Mouse (Mus musculus) CH12.LX (cell line): ENCODE measurements around the gene Uggt1. TPM values are rescaled to one million over a fixed set of nuclear protein-coding genes. Genes with fewer than 3 reads are reported as not detected.

Experiments used
- DNase-seq: peaks from one replicate; pipeline ENCODE4 v3.0.0-alpha.2; 2013; ENCODE audit errors: extremely low read depth
- H3K27ac ChIP-seq: 2 replicates; pipeline ENCODE4 v1.5.1; 2012; ENCODE audit warnings: low read depth, mild to moderate bottlenecking, control low read depth, moderate library complexity; ENCODE audit not compliant: insufficient read depth
- H3K27me3 ChIP-seq: replicated peaks from 2 replicates; pipeline ENCODE3; 2012; ENCODE audit warnings: inconsistent platforms
- H3K36me3 ChIP-seq, 2 experiments: replicated peaks in 1 of 2; 2 replicates each; pipeline versions ENCODE3 to v1.6.1; 2012; ENCODE audit warnings: inconsistent platforms in 1 of 2, low read length in 1 of 2, mild to moderate bottlenecking in 1 of 2, mixed read lengths in 1 of 2, moderate library complexity in 1 of 2; ENCODE audit not compliant: control insufficient read depth in 1 of 2, insufficient read depth in 1 of 2
- H3K4me1 ChIP-seq, 2 experiments: 2 replicates each; pipeline ENCODE4 v1.6.1; 2012; ENCODE audit warnings: inconsistent platforms in 1 of 2, moderate library complexity in 1 of 2; ENCODE audit not compliant: insufficient read depth in 2 of 2, control insufficient read depth in 1 of 2
- H3K4me2 ChIP-seq: 2 replicates; pipeline ENCODE4 v1.6.1; 2012; ENCODE audit warnings: low read depth, mild to moderate bottlenecking, control low read depth; ENCODE audit not compliant: poor library complexity, insufficient read depth, severe bottlenecking
- H3K4me3 ChIP-seq, 3 experiments: fragments of 150-350 bp in 1 of 3; sonication (generic) in 1 of 3; replicated peaks in 1 of 3; 2 replicates each; pipeline versions ENCODE3 to v1.5.1; 2011 to 2012; ENCODE audit warnings: low read depth in 2 of 3, low read length in 2 of 3, mild to moderate bottlenecking in 2 of 3, moderate library complexity in 2 of 3, control low read depth in 1 of 3, improper control_type of control experiment in 1 of 3, inconsistent platforms in 1 of 3, mixed read lengths in 1 of 3; ENCODE audit not compliant: poor library complexity in 1 of 3
- H3K79me2 ChIP-seq: replicated peaks from 2 replicates; pipeline ENCODE4 v1.6.1; 2012; ENCODE audit warnings: mild to moderate bottlenecking, moderate library complexity; ENCODE audit not compliant: control insufficient read depth, poor library complexity, insufficient read depth, severe bottlenecking; ENCODE audit errors: extremely low read depth
- H3K9ac ChIP-seq: 2 replicates; pipeline ENCODE4 v1.6.1; 2012; ENCODE audit warnings: low read depth, mild to moderate bottlenecking, control low read depth, moderate library complexity; ENCODE audit not compliant: insufficient read depth
- H3K9me3 ChIP-seq: replicated peaks from 2 replicates; pipeline ENCODE3; 2012; ENCODE audit warnings: low read length, inconsistent platforms, mixed read lengths
- BHLHE40 ChIP-seq: IDR thresholded peaks from 2 replicates; pipeline ENCODE4 v1.6.1; 2011; ENCODE audit warnings: mild to moderate bottlenecking, low read depth, low read length, improper control_type of control experiment
- CHD1 ChIP-seq: IDR thresholded peaks from 2 replicates; pipeline ENCODE4 v1.6.1; 2012; ENCODE audit warnings: low read depth, low read length, improper control_type of control experiment, inconsistent platforms
- CHD2 ChIP-seq: IDR thresholded peaks from 2 replicates; pipeline ENCODE4 v1.6.1; 2011; ENCODE audit warnings: low read length, improper control_type of control experiment
- CTCF ChIP-seq, 2 experiments: IDR thresholded peaks in 1 of 2; conservative IDR thresholded peaks in 1 of 2; 2 replicates each; pipeline ENCODE4 v1.5.1; 2011 to 2012; ENCODE audit warnings: low read depth in 2 of 2, low read length in 2 of 2, improper control_type of control experiment in 1 of 2, inconsistent platforms in 1 of 2, mild to moderate bottlenecking in 1 of 2, moderate library complexity in 1 of 2
- E2F4 ChIP-seq: IDR thresholded peaks from 2 replicates; pipeline ENCODE4 v1.6.1; 2011; ENCODE audit warnings: low read depth, low read length, improper control_type of control experiment; ENCODE audit not compliant: insufficient replicate concordance
- ELF1 ChIP-seq: IDR thresholded peaks from 2 replicates; pipeline ENCODE4 v1.6.1; 2014; ENCODE audit warnings: low read depth, mild to moderate bottlenecking, inconsistent platforms, low read length, improper control_type of control experiment
- EP300 ChIP-seq: IDR thresholded peaks from 2 replicates; pipeline ENCODE4 v1.6.1; 2011; ENCODE audit warnings: low read length, improper control_type of control experiment
- ETS1 ChIP-seq: conservative IDR thresholded peaks from 2 replicates; pipeline ENCODE4 v1.6.1; 2012; ENCODE audit warnings: low read depth, mild to moderate bottlenecking, inconsistent platforms, low read length, improper control_type of control experiment, moderate library complexity
- GABPA ChIP-seq: IDR thresholded peaks from 2 replicates; pipeline ENCODE4 v1.6.1; 2012; ENCODE audit warnings: low read depth, low read length, improper control_type of control experiment, inconsistent platforms; ENCODE audit not compliant: insufficient replicate concordance
- HCFC1 ChIP-seq: IDR thresholded peaks from 2 replicates; pipeline ENCODE4 v1.6.1; 2012; ENCODE audit warnings: low read depth, mild to moderate bottlenecking, inconsistent platforms, low read length, improper control_type of control experiment
- IRF4 ChIP-seq: IDR thresholded peaks from 2 replicates; pipeline ENCODE4 v1.6.1; 2014; ENCODE audit warnings: low read depth, mild to moderate bottlenecking, inconsistent platforms, low read length, improper control_type of control experiment
- JUN ChIP-seq: IDR thresholded peaks from 2 replicates; pipeline ENCODE4 v1.6.1; 2011; ENCODE audit warnings: low read depth, mild to moderate bottlenecking, low read length, improper control_type of control experiment, moderate library complexity; ENCODE audit not compliant: insufficient read depth
- JUND ChIP-seq: conservative IDR thresholded peaks from 2 replicates; pipeline ENCODE4 v1.6.1; 2011; ENCODE audit warnings: low read depth, low read length, improper control_type of control experiment
- KAT2A ChIP-seq: IDR thresholded peaks from 2 replicates; pipeline ENCODE4 v1.6.1; 2012; ENCODE audit warnings: low read length, improper control_type of control experiment, inconsistent platforms; ENCODE audit not compliant: insufficient replicate concordance
- MAFK ChIP-seq: IDR thresholded peaks from 2 replicates; pipeline ENCODE4 v1.6.1; 2011; ENCODE audit warnings: low read length, improper control_type of control experiment; ENCODE audit not compliant: insufficient replicate concordance
- MAX ChIP-seq: IDR thresholded peaks from 2 replicates; pipeline ENCODE4 v1.6.1; 2011; ENCODE audit warnings: low read length, improper control_type of control experiment
- MAZ ChIP-seq: IDR thresholded peaks from 2 replicates; pipeline ENCODE4 v1.6.1; 2012; ENCODE audit warnings: low read depth, mild to moderate bottlenecking, inconsistent platforms, low read length, improper control_type of control experiment, moderate library complexity
- MEF2A ChIP-seq: IDR thresholded peaks from 2 replicates; pipeline ENCODE4 v1.6.1; 2014; ENCODE audit warnings: low read depth, mild to moderate bottlenecking, inconsistent platforms, low read length, improper control_type of control experiment, borderline replicate concordance
- MXI1 ChIP-seq: IDR thresholded peaks from 2 replicates; pipeline ENCODE4 v1.6.1; 2011; ENCODE audit warnings: mild to moderate bottlenecking, low read depth, low read length, improper control_type of control experiment
- MYC ChIP-seq: IDR thresholded peaks from 2 replicates; pipeline ENCODE4 v1.6.1; 2011; ENCODE audit warnings: low read depth, mild to moderate bottlenecking, improper control_type of control experiment, low read length
- NELFE ChIP-seq: IDR thresholded peaks from 2 replicates; pipeline ENCODE4 v1.6.1; 2011; ENCODE audit warnings: low read depth, low read length, improper control_type of control experiment
- NRF1 ChIP-seq: IDR thresholded peaks from 2 replicates; pipeline ENCODE4 v1.6.1; 2014; ENCODE audit warnings: low read depth, mild to moderate bottlenecking, inconsistent platforms, low read length, improper control_type of control experiment, moderate library complexity
- PAX5 ChIP-seq: IDR thresholded peaks from 2 replicates; pipeline ENCODE4 v1.6.1; 2012; ENCODE audit warnings: low read length, inconsistent platforms, mixed read lengths
- POLR2A ChIP-seq: IDR thresholded peaks from 2 replicates; pipeline ENCODE4 v1.6.1; 2011; ENCODE audit warnings: low read depth, mild to moderate bottlenecking, improper control_type of control experiment, low read length
- POLR2AphosphoS2 ChIP-seq: IDR thresholded peaks from 2 replicates; pipeline ENCODE4 v1.6.1; 2011; ENCODE audit warnings: low read depth, low read length, improper control_type of control experiment
- RAD21 ChIP-seq: IDR thresholded peaks from 2 replicates; pipeline ENCODE4 v1.6.1; 2011; ENCODE audit warnings: low read depth, mild to moderate bottlenecking, low read length, improper control_type of control experiment, moderate library complexity
- RCOR1 ChIP-seq: conservative IDR thresholded peaks from 2 replicates; pipeline ENCODE4 v1.6.1; 2012; ENCODE audit warnings: low read depth, mild to moderate bottlenecking, inconsistent platforms, low read length, improper control_type of control experiment
- SIN3A ChIP-seq: IDR thresholded peaks from 2 replicates; pipeline ENCODE4 v1.6.1; 2012; ENCODE audit warnings: low read length, improper control_type of control experiment, inconsistent platforms
- SMC3 ChIP-seq: IDR thresholded peaks from 2 replicates; pipeline ENCODE4 v1.6.1; 2011; ENCODE audit warnings: low read depth, low read length, improper control_type of control experiment
- TBP ChIP-seq: conservative IDR thresholded peaks from 2 replicates; pipeline ENCODE4 v1.6.1; 2011; ENCODE audit warnings: low read depth, low read length, improper control_type of control experiment
- TCF12 ChIP-seq: IDR thresholded peaks from 2 replicates; pipeline ENCODE4 v1.6.1; 2014; ENCODE audit warnings: low read depth, mild to moderate bottlenecking, inconsistent platforms, low read length, improper control_type of control experiment
- UBTF ChIP-seq: IDR thresholded peaks from 2 replicates; pipeline ENCODE4 v1.6.1; 2012; ENCODE audit warnings: low read depth, mild to moderate bottlenecking, inconsistent platforms, low read length, improper control_type of control experiment, moderate library complexity
- USF1 ChIP-seq: IDR thresholded peaks from 2 replicates; pipeline ENCODE4 v1.6.1; 2014; ENCODE audit warnings: low read depth, mild to moderate bottlenecking, inconsistent platforms, low read length, improper control_type of control experiment
- USF2 ChIP-seq: conservative IDR thresholded peaks from 2 replicates; pipeline ENCODE4 v1.6.1; 2011; ENCODE audit warnings: low read depth, low read length, improper control_type of control experiment
- ZC3H11A ChIP-seq: IDR thresholded peaks from 2 replicates; pipeline ENCODE4 v1.6.1; 2012; ENCODE audit warnings: low read depth, mild to moderate bottlenecking, inconsistent platforms, low read length, improper control_type of control experiment
- ZKSCAN1 ChIP-seq: IDR thresholded peaks from 2 replicates; pipeline ENCODE4 v1.6.1; 2012; ENCODE audit warnings: low read depth, inconsistent platforms, low read length, improper control_type of control experiment, borderline replicate concordance
- ZMIZ1 ChIP-seq: IDR thresholded peaks from 2 replicates; pipeline ENCODE4 v1.6.1; 2012; ENCODE audit warnings: low read depth, mild to moderate bottlenecking, inconsistent platforms, low read length, improper control_type of control experiment
- ZNF384 ChIP-seq: IDR thresholded peaks from 2 replicates; pipeline ENCODE4 v1.6.1; 2012; ENCODE audit warnings: low read depth, low read length, improper control_type of control experiment, inconsistent platforms
- dilution Hi-C: fragments of 300-500 bp; cut with MboI; formaldehyde crosslinking; loops from 2 replicates; pipeline ENCODE4 v1.14.3; 2020; ENCODE audit warnings: low sequenced_read_pairs; ENCODE audit not compliant: extremely low pct_unique_long_range_greater_than_20kb, extremely low pct_ligation_motif_present
- in situ Hi-C: fragments of 300-500 bp; cut with MboI; formaldehyde crosslinking; loops from 3 replicates; pipeline ENCODE4 v1.14.3; 2019; ENCODE audit warnings: low sequenced_read_pairs, low pct_ligation_motif_present, low pct_unique_long_range_greater_than_20kb, mixed read lengths
- polyA plus RNA-seq: library from polyadenylated mRNA; unstranded; fragments of >175 nt; gene quantifications from 2 replicates; pipeline ENCODE4 v1.2.1, GENCODE M21; 2012; ENCODE audit warnings: low read depth; ENCODE audit not compliant: insufficient read length
- total RNA-seq, 2 experiments: library from RNA; depleted of rRNA; stranded (reverse); fragments of 300-350 nt in 1 of 2; fragments of >200 nt in 1 of 2; gene quantifications; 2 replicates each; pipeline ENCODE4 v1.2.3; 2012 to 2014

Uggt1 gene
- total and polyA plus RNA-seq, 3 experiments, result 35.3 to 41.2 (median 39.5) TPM

DNA sequence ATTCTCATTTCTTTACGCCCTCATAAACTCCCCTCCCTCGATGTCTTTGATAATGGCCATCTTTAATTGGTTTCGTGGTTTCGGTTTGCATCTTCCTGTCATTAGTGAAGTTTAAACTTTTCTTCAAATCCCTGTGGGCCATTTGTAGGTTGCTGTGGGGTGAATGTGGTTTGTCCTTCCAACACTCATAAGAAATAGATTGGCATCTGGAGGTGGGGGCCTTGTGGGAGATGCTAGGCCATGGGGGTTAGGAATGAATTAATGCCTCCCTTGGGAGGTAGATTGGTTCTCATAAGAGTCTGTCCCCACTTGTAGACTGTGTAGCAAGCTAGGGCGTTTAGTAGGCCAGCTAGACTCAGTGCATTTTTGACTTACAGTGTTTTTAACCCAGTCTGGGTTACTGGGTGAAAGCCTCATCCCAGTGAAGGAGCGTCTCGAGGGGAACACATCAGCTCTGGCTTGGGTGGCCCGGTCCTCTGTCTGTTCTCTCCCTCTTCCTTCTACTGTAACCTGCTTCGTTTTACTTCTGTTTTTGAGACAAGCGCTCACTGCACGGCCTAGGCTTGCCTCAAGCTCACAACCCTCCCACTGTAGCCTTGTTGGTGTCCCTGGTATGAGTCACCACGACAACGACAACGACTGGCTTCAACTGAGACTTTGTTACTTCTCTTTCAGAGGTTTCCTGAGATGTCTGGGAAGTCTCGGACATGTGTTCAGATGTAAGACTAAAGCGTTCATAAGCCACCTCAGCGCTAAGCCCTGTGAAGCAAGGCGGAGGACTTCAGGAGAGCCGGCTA lies 17.4 kb upstream of the Uggt1 start:
- Histone ChIP-seq H3K4me3 (no peak overlapping the region), H3K27me3 (peaks cover 8% of the 10 kb centered on the region), H3K27ac (peak overlapping the region; percentile 66), H3K4me1 (peaks cover 16 to 46% of the 10 kb centered on the region in 2 experiments), H3K9me3 (peaks cover 17% of the 10 kb centered on the region), H3K36me3 (no peaks in the 10 kb centered on the region), H3K79me2 (no peaks in the 10 kb centered on the region), H3K4me2 (peak overlapping the region; percentile 39), H3K9ac (peak overlapping the region; percentile 36)
- dilution Hi-C loops (no loop called here), in situ Hi-C loops (loop anchor here (25.0 kb wide), 1 partner anchor 425 kb away; no protein-coding TSS in a partner anchor)
- TF ChIP-seq SIN3A (peak; percentile 56), EP300 (peak; percentile 69), JUND (peak; percentile 68), ETS1 (peak; percentile 59; the same call in 1 of the 2 replicates), RCOR1 (no peak), IRF4 (peak; percentile 81), HCFC1 (no peak), POLR2A (peak; percentile 37; the same call in 1 of the 2 replicates), GABPA (no peak), ZC3H11A (no peak), NELFE (no peak; the same call in 1 of the 2 replicates), USF1 (no peak), PAX5 (no peak), MYC (peak; percentile 52; the same call in 1 of the 2 replicates), JUN (no peak), MAZ (peak; percentile 57; the same call in 1 of the 2 replicates), SMC3 (no peak), NRF1 (no peak), POLR2AphosphoS2 (no peak), UBTF (0 out of 2 replicates have a peak, but pooled peaks have one; percentile 69), E2F4 (no peak), TBP (0 out of 2 replicates have a peak, but pooled peaks have one; percentile 58), ZKSCAN1 (no peak), KAT2A (no peak), ZMIZ1 (no peak), MAX (0 out of 2 replicates have a peak, but pooled peaks have one; percentile 58), CTCF (conservative IDR thresholded peaks at IDR 0.05 in 1 of 2, IDR thresholded peaks at IDR 0.05 in 1 of 2; ENCODE audit: low read depth in 2 of 2, low read length in 2 of 2) (no peak), MEF2A (peak; percentile 18; the same call in 1 of the 2 replicates), ELF1 (no peak), MXI1 (no peak), CHD1 (no peak), TCF12 (no peak), MAFK (peak; percentile 71), ZNF384 (no peak), RAD21 (no peak), CHD2 (0 out of 2 replicates have a peak, but pooled peaks have one; percentile 30), USF2 (no peak), BHLHE40 (peak; percentile 25; the same call in 1 of the 2 replicates)
- DNase-seq, result peak; percentile 88
